Mouse (Mus musculus) small intestine, adult 2 months (tissue): ENCODE results near the gene Arid5b.

ENCODE experiments used
- CTCF ChIP-seq: fragments of 200-500 bp; IDR thresholded peaks from 2 replicates; pipeline ENCODE4 v1.5.1; 2012; ENCODE audit warnings: low read depth, mild to moderate bottlenecking, control low read depth, inconsistent platforms, low read length, moderate library complexity, mixed read lengths; ENCODE audit not compliant: insufficient replicate concordance, insufficient read length; ENCODE audit errors: extremely low read depth
- POLR2A ChIP-seq: fragments of 200-500 bp; IDR thresholded peaks from 2 replicates; pipeline ENCODE4 v1.6.1; 2012; ENCODE audit warnings: low read depth, mild to moderate bottlenecking, control low read depth, inconsistent platforms, low read length, moderate library complexity

DNA sequence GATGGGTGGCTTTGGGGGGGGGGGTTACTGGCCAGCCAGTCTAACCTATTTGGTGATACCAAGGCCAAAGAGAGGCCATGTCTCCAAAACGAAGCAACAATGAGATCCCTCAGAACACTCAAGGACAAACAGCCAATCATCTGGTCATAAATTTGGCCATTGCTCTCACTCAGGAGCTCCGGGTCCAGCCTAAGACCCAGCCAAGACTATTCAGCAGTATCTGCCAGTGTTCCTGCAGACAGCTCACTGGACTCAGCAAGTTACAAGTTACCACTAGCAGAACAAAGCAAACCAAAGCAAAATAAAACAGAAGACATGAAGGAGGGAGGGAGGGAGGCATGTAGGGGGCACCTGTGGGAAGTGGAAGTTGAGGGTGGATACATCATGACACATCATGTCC lies 157.3 kb downstream of the Arid5b start:
- TF ChIP-seq CTCF (no peak), POLR2A (no peak)
